Mouse (Mus musculus): ENCODE results near the gene Klhl23.
"Not testable (repeated sequence)": the region's sequence is repeated elsewhere in the genome, so short reads cannot be mapped to it uniquely, and the experiment has no call there.

Gene Klhl23

GRCm38 (mm10) chr2:69821711-69822110 lies at the start of gene Klhl23:
Gene Klhl23, plus strand, starts transcription at chr2:69821944.
- DNase-seq: peak; percentile 24

GRCm38 (mm10) chr2:69773331-69773730 lies 48.4 kb upstream of the Klhl23 start:
- DNase-seq: no peak

GRCm38 (mm10) chr2:69777985-69778835 lies 43.5 kb upstream of the Klhl23 start:
- no peak for DNase-seq

- DNase-seq: no peak
Measured at GRCm38 (mm10) chr2:69778836-69779177, 42.9 kb upstream of the Klhl23 start.

GRCm38 (mm10) chr2:69788974-69789373 lies 32.8 kb upstream of the Klhl23 start:
- no peak for DNase-seq

GRCm38 (mm10) chr2:69789429-69790069 lies 32.2 kb upstream of the Klhl23 start, which contains the start of the genes Ccdc173 and Phospho2:
Gene Ccdc173, minus strand, starts transcription at chr2:69789575.
Gene Phospho2, plus strand, starts transcription at chr2:69789623.
- peak; percentile 98 for DNase-seq

- DNase-seq: peak; percentile 76
Measured at GRCm38 (mm10) chr2:69790285-69790684, 31.5 kb upstream of the Klhl23 start.

GRCm38 (mm10) chr2:69790722-69791121 lies 31.0 kb upstream of the Klhl23 start:
- DNase-seq: no peak

- DNase-seq: peak; percentile 34
Measured at GRCm38 (mm10) chr2:69802911-69803312, 18.8 kb upstream of the Klhl23 start.

GRCm38 (mm10) chr2:69803756-69804155 lies 18.0 kb upstream of the Klhl23 start:
- DNase-seq: no peak

- not testable (repeated sequence) for DNase-seq
Measured at GRCm38 (mm10) chr2:69804663-69805062, 17.1 kb upstream of the Klhl23 start.

- DNase-seq: no peak
Measured at GRCm38 (mm10) chr2:69810169-69810568, 11.6 kb upstream of the Klhl23 start.

GRCm38 (mm10) chr2:69811349-69811748 lies 10.4 kb upstream of the Klhl23 start:
- DNase-seq: not testable (repeated sequence)

GRCm38 (mm10) chr2:69816575-69816974 lies 5.2 kb upstream of the Klhl23 start:
- no peak for DNase-seq

GRCm38 (mm10) chr2:69818350-69819085 lies 3.2 kb upstream of the Klhl23 start:
- no peak for DNase-seq

GRCm38 (mm10) chr2:69820201-69820600 lies 1.5 kb upstream of the Klhl23 start:
- DNase-seq: no peak

GRCm38 (mm10) chr2:69822361-69823128 lies 801 bp downstream of the Klhl23 start:
- DNase-seq: peak; percentile 60

GRCm38 (mm10) chr2:69823129-69823677 lies 1.5 kb downstream of the Klhl23 start:
- DNase-seq: peak; percentile 59

- peak; percentile 23 for DNase-seq
Measured at GRCm38 (mm10) chr2:69825898-69826297, 4.2 kb downstream of the Klhl23 start.

- peak; percentile 81 for DNase-seq
Measured at GRCm38 (mm10) chr2:69826380-69826779, 4.6 kb downstream of the Klhl23 start.

- DNase-seq: no peak
Measured at GRCm38 (mm10) chr2:69828031-69828430, 6.3 kb downstream of the Klhl23 start.

- DNase-seq: no peak
Measured at GRCm38 (mm10) chr2:69829680-69830079, 7.9 kb downstream of the Klhl23 start.

Measured in cerebellum, adult 11-12 months (tissue).